Mouse (Mus musculus) lung, adult 2 months (tissue): ENCODE measurements around the gene Meis2.

Experiments
- CTCF ChIP-seq: fragments of 200-500 bp; IDR thresholded peaks from 2 replicates; pipeline ENCODE4 v1.5.1; 2011; ENCODE audit warnings: mild to moderate bottlenecking, low read length, control low read depth; ENCODE audit not compliant: insufficient read depth
- POLR2A ChIP-seq: fragments of 200-500 bp; IDR thresholded peaks from 2 replicates; pipeline ENCODE4 v1.6.1; 2011; ENCODE audit warnings: low read depth, mild to moderate bottlenecking, control low read depth, low read length, borderline replicate concordance; ENCODE audit errors: extremely low read depth

DNA sequence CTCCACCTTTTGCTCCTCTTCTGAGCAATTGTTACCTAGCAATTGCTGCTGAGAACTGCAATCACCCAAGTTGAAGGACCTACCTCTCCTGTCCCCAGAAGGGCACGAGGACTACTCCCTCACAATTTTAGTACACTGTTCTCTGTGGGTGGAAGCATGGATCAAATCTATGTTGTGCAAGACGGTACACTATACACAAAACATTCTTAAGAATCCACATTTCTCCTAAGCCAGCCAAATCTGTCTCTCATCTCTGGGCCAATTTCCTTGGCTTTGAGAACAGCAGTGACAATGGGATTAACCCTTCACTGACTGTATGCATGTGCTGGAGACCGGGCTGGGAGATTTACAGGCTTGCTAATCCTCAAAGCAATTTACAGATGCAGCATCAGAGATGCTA lies 115.0 kb downstream of the Meis2 start:
- TF ChIP-seq CTCF (no peak), POLR2A (no peak)
